Mouse (Mus musculus) neural tube, embryonic 14.5 days (tissue): ENCODE results near the gene Maip1. TPM values are rescaled to one million over a fixed set of nuclear protein-coding genes. Genes with fewer than 3 reads are reported as not detected.

ENCODE experiments used
- ATAC-seq: fragments of 200-750 bp; cut with Nextera tagmentation; 2 replicates; pipeline ENCODE4 v1.8.0; 2017; ENCODE audit warnings: low read depth, mild to moderate bottlenecking, moderate TSS enrichment, moderate library complexity
- H3K27ac ChIP-seq: fragments of 300-500 bp; sonication (generic); 2 replicates; pipeline ENCODE4 v1.5.1; 2014; ENCODE audit warnings: low read depth, mild to moderate bottlenecking, control low read depth, low read length, moderate library complexity, mixed read lengths
- H3K27me3 ChIP-seq: fragments of 300-500 bp; sonication (generic); 2 replicates; pipeline ENCODE4 v1.6.1; 2014; ENCODE audit warnings: low read length; ENCODE audit not compliant: control insufficient read depth, insufficient read depth
- H3K36me3 ChIP-seq: fragments of 300-500 bp; sonication (generic); 2 replicates; pipeline ENCODE4 v1.6.1; 2014; ENCODE audit warnings: low read length, mixed read lengths; ENCODE audit not compliant: control insufficient read depth, insufficient read depth
- H3K4me1 ChIP-seq: fragments of 300-500 bp; sonication (generic); 2 replicates; pipeline ENCODE4 v1.6.1; 2014; ENCODE audit warnings: low read length; ENCODE audit not compliant: control insufficient read depth, insufficient read depth
- H3K4me2 ChIP-seq: fragments of 300-500 bp; sonication (generic); 2 replicates; pipeline ENCODE4 v1.6.1; 2014; ENCODE audit warnings: mild to moderate bottlenecking, low read depth, low read length, control low read depth
- H3K4me3 ChIP-seq: fragments of 300-500 bp; sonication (generic); 2 replicates; pipeline ENCODE4 v1.5.1; 2014; ENCODE audit warnings: low read depth, low read length, control low read depth, mixed read lengths
- H3K9ac ChIP-seq: fragments of 300-500 bp; sonication (generic); replicated peaks from 2 replicates; pipeline ENCODE4 v1.6.1; 2014; ENCODE audit warnings: low read depth, mild to moderate bottlenecking, control low read depth, low read length, mixed read lengths
- H3K9me3 ChIP-seq: fragments of 300-500 bp; sonication (generic); 2 replicates; pipeline ENCODE4 v1.6.1; 2016; ENCODE audit warnings: low read length; ENCODE audit not compliant: control insufficient read depth
- WGBS: fragments of 180-500 bp; shearing (Covaris S2); extraction: QIAGEN DNeasy Blood & Tissue Kit; methylation state at CpG from one replicate; pipeline ENCODE4 v1.1.7; 2014; 5-methylcytosine and 5-hydroxymethylcytosine counted together
- polyA plus RNA-seq: library from polyadenylated mRNA; unstranded; fragments of >200 nt; fragmentation: Nextera tagmentation; extraction: Ambion mirVana; gene quantifications from 2 replicates; pipeline ENCODE4 v1.2.1, GENCODE M21; 2014

The Maip1 gene
- polyA plus RNA-seq: 16.2 and 18.0 TPM in 2 replicates

DNA sequence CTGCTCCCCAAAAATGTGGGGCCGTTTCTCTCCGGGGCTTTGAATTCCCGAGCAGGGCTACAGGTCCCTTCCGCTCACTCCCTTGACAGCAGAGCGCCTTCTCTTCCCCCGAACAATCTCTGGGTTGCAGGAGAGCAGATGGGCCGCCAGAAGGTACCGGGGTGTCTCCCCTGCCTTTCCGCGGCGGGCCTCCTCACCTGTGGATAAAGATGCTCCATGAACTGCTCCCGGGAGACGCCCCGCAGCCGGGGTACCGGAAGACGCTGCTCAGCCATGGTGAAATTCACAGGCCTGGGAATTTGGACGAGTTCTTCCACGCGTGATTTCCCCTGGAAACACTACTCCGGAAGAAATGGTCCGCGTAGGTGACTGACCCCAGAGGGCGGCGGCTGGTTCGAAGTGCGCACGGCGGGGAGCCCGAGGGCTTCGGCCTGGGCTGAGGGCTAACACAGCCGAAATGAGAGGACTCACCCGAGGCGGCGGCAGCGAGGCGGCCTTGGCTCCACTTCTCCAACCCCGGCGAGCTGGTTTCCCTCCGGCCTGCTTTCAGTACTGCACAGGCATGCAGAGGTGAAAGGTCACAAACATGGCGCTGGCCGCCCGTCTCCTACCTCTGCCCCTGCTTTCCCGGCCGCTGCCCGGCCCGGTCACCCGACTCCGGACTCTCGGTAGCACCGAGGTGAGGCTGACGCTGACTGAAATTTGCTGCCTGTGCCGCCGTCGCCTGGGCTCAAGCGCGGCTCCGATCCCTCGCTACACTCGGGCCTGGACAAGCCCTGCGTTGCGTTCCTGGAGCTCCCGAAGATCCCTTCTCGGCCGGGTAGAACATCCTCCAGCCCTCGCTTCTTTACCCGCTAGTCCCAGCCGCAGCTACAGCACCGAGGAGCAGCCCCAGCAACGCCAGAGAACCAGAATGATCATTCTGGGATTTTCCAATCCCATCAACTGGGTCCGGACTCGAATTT, at the start of gene Maip1, which contains the start of gene Tyw5:
Maip1 (plus strand) TSS at position 142 of the 965 bp plus-strand sequence.
Tyw5 (minus strand) TSS at position 915 of the 965 bp plus-strand sequence.
- H3K9me3 ChIP-seq: no peaks in the 10 kb centered on the region
- WGBS: under 1% methylated on average over 72 of the region's 72 CpGs
- peaks cover 17% of the 10 kb centered on the region; the same call in 1 of the 2 replicates for H3K4me1 ChIP-seq
- peak within 1 kb of the TSS; percentile 54 for H3K4me3 ChIP-seq
- no peaks in the 10 kb centered on the region for H3K27me3 ChIP-seq
- peak within 1 kb of the TSS; percentile 92 for H3K4me2 ChIP-seq
- ATAC-seq: peak; percentile 95
- peak within 1 kb of the TSS; percentile 65 for H3K9ac ChIP-seq
- no peaks in the 10 kb centered on the region for H3K36me3 ChIP-seq
- peak within 1 kb of the TSS; percentile 83 for H3K27ac ChIP-seq

GRCm38 (mm10) chr1:57358546-57358945, 47.6 kb upstream of the Maip1 start:
- WGBS: 67% methylated on average over 5 of the region's 5 CpGs
- ATAC-seq: peak; percentile 54; the same call in 1 of the 2 replicates

DNA sequence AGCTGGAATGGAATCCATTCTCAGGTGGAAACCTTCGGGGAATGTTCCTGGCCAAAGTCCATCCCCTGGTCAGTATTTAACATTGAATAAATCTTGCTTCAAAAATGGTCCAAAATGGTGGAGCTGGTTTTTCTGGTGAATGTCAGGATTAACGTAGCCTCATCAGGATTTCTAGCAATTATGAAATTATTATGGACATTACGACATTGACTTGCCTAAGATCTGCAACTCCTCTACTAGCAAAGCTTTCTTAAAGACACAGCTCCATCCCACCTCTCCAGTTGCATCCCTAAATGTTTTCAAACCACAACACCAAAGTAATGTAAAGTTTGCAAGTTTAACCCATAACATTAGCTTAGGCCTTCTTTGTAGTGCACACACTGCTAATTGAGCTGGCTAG, 38.7 kb upstream of the Maip1 start:
- Histone ChIP-seq H3K27me3 (no peaks in the 10 kb centered on the region), H3K4me2 (no peak overlapping the region), H3K9ac (no peak overlapping the region), H3K27ac (no peak overlapping the region), H3K9me3 (no peaks in the 10 kb centered on the region), H3K4me3 (no peak overlapping the region), H3K4me1 (no peaks in the 10 kb centered on the region), H3K36me3 (no peaks in the 10 kb centered on the region)
- 94% methylated on average over 3 of the region's 3 CpGs for WGBS
- no peak for ATAC-seq

More at GRCm38 (mm10) chr1:57358546-57358945, 47.6 kb upstream of the Maip1 start:
- Histone ChIP-seq H3K36me3 (no peaks in the 10 kb centered on the region), H3K9ac (no peak overlapping the region), H3K27me3 (no peaks in the 10 kb centered on the region), H3K4me3 (no peak overlapping the region), H3K4me2 (no peak overlapping the region), H3K27ac (no peak overlapping the region), H3K4me1 (no peaks in the 10 kb centered on the region), H3K9me3 (no peaks in the 10 kb centered on the region)

DNA sequence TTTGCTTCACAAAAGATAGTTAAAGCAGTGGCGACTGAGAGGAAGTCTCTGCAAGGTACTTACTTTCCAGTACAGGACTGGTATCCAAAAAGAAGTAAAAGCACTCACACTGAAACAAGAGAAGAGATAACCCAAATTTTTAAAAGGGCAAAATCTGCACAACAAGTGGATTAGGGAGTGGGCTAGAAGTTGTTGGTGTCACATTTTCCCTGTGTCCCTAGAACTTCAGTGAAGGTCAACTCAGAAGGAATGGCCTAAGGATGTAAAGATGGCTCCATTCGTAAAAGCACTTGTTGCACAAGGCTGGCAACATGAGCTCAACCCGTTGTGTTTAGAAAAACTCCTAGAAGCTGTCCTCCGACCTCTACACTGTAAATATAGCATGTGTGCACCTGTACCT, 37.0 kb upstream of the Maip1 start:
- no peak overlapping the region for H3K9ac ChIP-seq
- 91% methylated on average over 4 of the region's 4 CpGs for WGBS

DNA sequence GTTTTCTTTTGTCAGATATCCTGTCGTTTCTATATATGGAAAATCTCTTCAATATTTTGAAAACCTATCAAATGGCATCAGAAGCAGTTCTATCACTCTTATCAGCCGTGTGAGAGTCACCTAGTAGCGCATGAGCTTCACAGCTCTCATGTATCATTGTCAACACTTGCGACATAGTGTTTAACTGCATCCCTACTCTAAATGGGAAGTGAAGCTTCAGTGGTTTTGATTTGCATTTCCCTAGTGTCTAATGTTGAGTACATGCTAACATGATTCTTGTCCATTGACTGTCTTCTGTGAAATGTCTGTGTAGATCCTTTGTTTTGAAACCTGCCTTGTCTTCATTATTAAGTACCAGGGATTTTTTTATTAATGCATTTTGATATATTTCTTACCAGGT, 35.7 kb upstream of the Maip1 start:
- ATAC-seq: no peak
- H3K4me2 ChIP-seq: no peak overlapping the region
- WGBS: 79% methylated on average over 4 of the region's 4 CpGs
- no peak overlapping the region for H3K4me3 ChIP-seq
- no peaks in the 10 kb centered on the region for H3K4me1 ChIP-seq
- H3K9ac ChIP-seq: no peak overlapping the region
- H3K27ac ChIP-seq: no peak overlapping the region
- H3K36me3 ChIP-seq: no peaks in the 10 kb centered on the region
- H3K9me3 ChIP-seq: no peaks in the 10 kb centered on the region
- no peaks in the 10 kb centered on the region for H3K27me3 ChIP-seq

More for the DNA sequence above, 37.0 kb upstream of the Maip1 start:
- no peak overlapping the region for H3K4me2 ChIP-seq
- H3K4me3 ChIP-seq: no peak overlapping the region
- no peaks in the 10 kb centered on the region for H3K36me3 ChIP-seq
- H3K27ac ChIP-seq: no peak overlapping the region
- no peak for ATAC-seq
- H3K27me3 ChIP-seq: no peaks in the 10 kb centered on the region
- H3K9me3 ChIP-seq: no peaks in the 10 kb centered on the region
- H3K4me1 ChIP-seq: no peaks in the 10 kb centered on the region

GRCm38 (mm10) chr1:57375276-57375675, 30.9 kb upstream of the Maip1 start:
- peaks cover 3% of the 10 kb centered on the region; the same call in 1 of the 2 replicates for H3K4me1 ChIP-seq
- no peaks in the 10 kb centered on the region for H3K36me3 ChIP-seq
- no peak overlapping the region for H3K9ac ChIP-seq
- no peak overlapping the region for H3K27ac ChIP-seq
- no peak overlapping the region for H3K4me2 ChIP-seq
- H3K4me3 ChIP-seq: no peak overlapping the region
- H3K9me3 ChIP-seq: no peaks in the 10 kb centered on the region
- 100% methylated on average over 2 of the region's 2 CpGs for WGBS
- ATAC-seq: no peak
- 0 out of 2 replicates have a peak, but pooled peaks cover 2% of the 10 kb centered on the region for H3K27me3 ChIP-seq

GRCm38 (mm10) chr1:57376806-57377205, 29.3 kb upstream of the Maip1 start:
- ATAC-seq: no peak
- H3K27me3 ChIP-seq: 0 out of 2 replicates have a peak, but pooled peaks cover 2% of the 10 kb centered on the region
- no peaks in the 10 kb centered on the region for H3K36me3 ChIP-seq
- H3K4me3 ChIP-seq: no peak overlapping the region
- 74% methylated on average over 6 of the region's 6 CpGs for WGBS
- H3K9me3 ChIP-seq: no peaks in the 10 kb centered on the region
- peak overlapping the region; percentile 34 for H3K4me2 ChIP-seq
- H3K27ac ChIP-seq: no peak overlapping the region
- H3K9ac ChIP-seq: no peak overlapping the region
- H3K4me1 ChIP-seq: peaks cover 3% of the 10 kb centered on the region; the same call in 1 of the 2 replicates

DNA sequence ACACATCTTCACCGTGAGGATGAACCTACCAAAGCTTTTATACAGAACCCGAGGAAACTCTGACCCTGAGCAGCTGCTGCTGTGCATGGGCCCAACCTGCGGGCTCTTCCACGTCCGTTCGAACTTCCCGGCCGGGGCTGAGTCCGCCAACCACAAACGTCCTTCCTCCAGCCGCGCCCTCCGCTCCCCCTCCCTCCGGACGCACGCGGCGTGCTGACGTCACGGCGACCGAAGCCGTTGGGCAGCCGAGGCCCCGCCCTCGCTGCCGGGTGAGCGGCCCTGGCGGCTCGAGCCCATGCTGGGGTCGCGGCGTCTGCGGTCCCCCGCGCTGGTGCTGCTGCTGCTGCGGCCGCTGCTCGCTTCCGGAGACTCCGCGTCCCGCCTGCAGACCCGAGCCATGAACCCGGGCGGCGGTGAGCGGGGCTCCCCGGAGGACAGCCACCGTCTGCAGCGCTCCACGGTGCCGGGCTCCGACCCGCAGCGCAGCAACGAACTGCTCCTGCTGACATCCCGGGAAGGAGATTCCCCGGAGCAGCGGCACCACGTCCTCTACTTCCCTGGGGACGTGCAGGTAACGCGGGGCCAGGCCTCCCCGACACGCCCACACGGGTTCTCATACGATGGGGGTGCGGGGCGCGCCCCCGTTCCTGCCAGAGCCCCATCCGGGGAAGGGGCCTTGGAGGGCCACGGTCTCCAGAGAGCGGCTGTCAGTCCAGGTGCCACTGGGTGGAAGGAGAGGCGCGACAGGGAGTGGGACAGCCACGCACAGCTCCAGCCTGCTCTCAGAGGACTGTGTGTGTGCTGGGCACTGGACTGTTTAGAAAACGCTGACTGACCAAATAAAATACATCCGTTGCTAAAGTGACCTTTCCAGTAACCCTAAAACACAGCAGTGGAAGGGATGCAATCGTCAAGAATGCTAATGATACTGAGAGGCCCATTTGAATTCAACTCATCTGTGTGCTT, 28.5 kb upstream of the Maip1 start, which contains the start of gene 1700066M21Rik:
1700066M21Rik (plus strand) TSS at position 245 of the 966 bp plus-strand sequence.
- WGBS: under 1% methylated on average over 75 of the region's 81 CpGs
- peak within 1 kb of the TSS; percentile 83 for H3K4me2 ChIP-seq
- H3K36me3 ChIP-seq: no peaks in the 10 kb centered on the region
- no peaks in the 10 kb centered on the region for H3K9me3 ChIP-seq
- peak within 1 kb of the TSS; percentile 93 for H3K9ac ChIP-seq
- H3K27ac ChIP-seq: peak within 1 kb of the TSS; percentile 89
- H3K4me1 ChIP-seq: peaks cover 3% of the 10 kb centered on the region; the same call in 1 of the 2 replicates
- peak within 1 kb of the TSS; percentile 94 for H3K4me3 ChIP-seq
- ATAC-seq: peak; percentile 98
- 0 out of 2 replicates have a peak, but pooled peaks cover 2% of the 10 kb centered on the region for H3K27me3 ChIP-seq
